Mouse (Mus musculus) lung, postnatal 4 days (tissue): ENCODE measurements around the gene Exoc4.

Experiments used
- DNase-seq, 2 experiments: peaks; one replicate each; pipeline ENCODE4 v3.0.0; 2021

Exoc4 gene

GRCm38 (mm10) chr6:33322849-33323248, 74.0 kb downstream of the Exoc4 start:
- no peak for DNase-seq

GRCm38 (mm10) chr6:33323386-33323785, 74.5 kb downstream of the Exoc4 start:
- DNase-seq: no peak

- no peak for DNase-seq
Observed at GRCm38 (mm10) chr6:33328326-33328725, 79.4 kb downstream of the Exoc4 start.

GRCm38 (mm10) chr6:33347088-33347775, 98.3 kb downstream of the Exoc4 start:
- no peak for DNase-seq

GRCm38 (mm10) chr6:33361613-33362012, 112.7 kb downstream of the Exoc4 start:
- no peak for DNase-seq

- no peak for DNase-seq
Observed at GRCm38 (mm10) chr6:33380517-33380916, 131.6 kb downstream of the Exoc4 start.

- DNase-seq: no peak
Observed at GRCm38 (mm10) chr6:33382176-33382575, 133.3 kb downstream of the Exoc4 start.

GRCm38 (mm10) chr6:33392020-33392419, 143.1 kb downstream of the Exoc4 start:
- no peak for DNase-seq

- no peak for DNase-seq
Observed at GRCm38 (mm10) chr6:33399491-33399890, 150.6 kb downstream of the Exoc4 start.

- DNase-seq: no peak
Observed at GRCm38 (mm10) chr6:33401161-33401560, 152.3 kb downstream of the Exoc4 start.

GRCm38 (mm10) chr6:33405562-33406275, 156.8 kb downstream of the Exoc4 start:
- no peak for DNase-seq

- DNase-seq: no peak
Observed at GRCm38 (mm10) chr6:33409586-33409985, 160.7 kb downstream of the Exoc4 start.

- DNase-seq: no peak
Observed at GRCm38 (mm10) chr6:33425007-33425406, 176.1 kb downstream of the Exoc4 start.

GRCm38 (mm10) chr6:33431207-33431787, 182.4 kb downstream of the Exoc4 start:
- no peak for DNase-seq

GRCm38 (mm10) chr6:33440508-33440907, 191.6 kb downstream of the Exoc4 start:
- DNase-seq: no peak

- DNase-seq: no peak
Observed at GRCm38 (mm10) chr6:33453810-33454209, 204.9 kb downstream of the Exoc4 start.

GRCm38 (mm10) chr6:33454354-33454753, 205.5 kb downstream of the Exoc4 start:
- DNase-seq: no peak

- DNase-seq: no peak
Observed at GRCm38 (mm10) chr6:33455238-33455637, 206.4 kb downstream of the Exoc4 start.

GRCm38 (mm10) chr6:33464862-33465261, 216.0 kb downstream of the Exoc4 start:
- no peak for DNase-seq

GRCm38 (mm10) chr6:33465392-33465791, 216.5 kb downstream of the Exoc4 start:
- no peak for DNase-seq

GRCm38 (mm10) chr6:33466168-33466839, 217.4 kb downstream of the Exoc4 start:
- DNase-seq: no peak

GRCm38 (mm10) chr6:33468480-33468879, 219.6 kb downstream of the Exoc4 start:
- no peak for DNase-seq

- no peak for DNase-seq
Observed at GRCm38 (mm10) chr6:33476134-33476533, 227.2 kb downstream of the Exoc4 start.

- no peak for DNase-seq
Observed at GRCm38 (mm10) chr6:33484568-33484967, 235.7 kb downstream of the Exoc4 start.
